Mouse (Mus musculus) embryonic fibroblast, embryonic 13.5 days (primary cell): ENCODE results near the gene Eef2. TPM values are rescaled to one million over a fixed set of nuclear protein-coding genes. Genes with fewer than 3 reads are reported as not detected.

Source experiments
- H3K27ac ChIP-seq: 2 replicates; pipeline ENCODE4 v1.5.1; 2012; ENCODE audit warnings: low read length, control low read depth, inconsistent platforms; ENCODE audit not compliant: insufficient read depth
- H3K4me1 ChIP-seq: 2 replicates; pipeline ENCODE4 v1.6.1; 2011; ENCODE audit warnings: low read length; ENCODE audit not compliant: control insufficient read depth, insufficient read depth
- H3K4me3 ChIP-seq: 2 replicates; pipeline ENCODE4 v1.5.1; 2011; ENCODE audit warnings: mild to moderate bottlenecking, control low read depth, low read length; ENCODE audit not compliant: insufficient read depth
- CTCF ChIP-seq: IDR thresholded peaks from 2 replicates; pipeline ENCODE4 v1.5.1; 2011; ENCODE audit warnings: mild to moderate bottlenecking, control low read depth, low read length, moderate library complexity, borderline replicate concordance; ENCODE audit not compliant: insufficient read depth
- POLR2A ChIP-seq: IDR thresholded peaks from 2 replicates; pipeline ENCODE4 v1.6.1; 2011; ENCODE audit warnings: low read depth, mild to moderate bottlenecking, control low read depth, low read length, moderate library complexity
- polyA plus RNA-seq: library from polyadenylated mRNA; stranded (reverse); fragments of >200 nt; gene quantifications from 2 replicates; pipeline ENCODE4 v1.2.4, GENCODE M21; 2011; ENCODE audit warnings: low read depth; ENCODE audit not compliant: missing spikeins, insufficient read length

The Eef2 gene
- polyA plus RNA-seq, 1 experiment: 1,643 TPM

- Histone ChIP-seq H3K4me1 (peaks cover 14% of the 10 kb centered on the region), H3K27ac (no peak overlapping the region), H3K4me3 (peak overlapping the region; percentile 85)
- no peak for TF ChIP-seq CTCF
- TF ChIP-seq POLR2A: no peak
Measured at GRCm38 (mm10) chr10:81139529-81139846, 36.9 kb upstream of the Eef2 start.

- Histone ChIP-seq H3K4me3 (peak overlapping the region; percentile 85; the same call in 1 of the 2 replicates), H3K27ac (no peak overlapping the region), H3K4me1 (peaks cover 14% of the 10 kb centered on the region)
- no peak for TF ChIP-seq POLR2A
- TF ChIP-seq CTCF: no peak
Measured at GRCm38 (mm10) chr10:81140005-81140404, 36.4 kb upstream of the Eef2 start.

- peak overlapping the region; percentile 8; the same call in 1 of the 2 replicates for H3K4me3 ChIP-seq
- no peak for TF ChIP-seq POLR2A
- no peak overlapping the region for H3K27ac ChIP-seq
- H3K4me1 ChIP-seq: peaks cover 12% of the 10 kb centered on the region
Measured at GRCm38 (mm10) chr10:81140717-81141454, 35.5 kb upstream of the Eef2 start.

- H3K4me1 ChIP-seq: peaks cover 14% of the 10 kb centered on the region
Measured at GRCm38 (mm10) chr10:81141455-81142210, 34.8 kb upstream of the Eef2 start.

GRCm38 (mm10) chr10:81142551-81142981, 33.9 kb upstream of the Eef2 start:
- Histone ChIP-seq H3K4me3 (no peak overlapping the region), H3K27ac (peak overlapping the region; percentile 43; the same call in 1 of the 2 replicates), H3K4me1 (peaks cover 16% of the 10 kb centered on the region)
- TF ChIP-seq POLR2A: no peak
- TF ChIP-seq CTCF: no peak

More at GRCm38 (mm10) chr10:81141455-81142210, 34.8 kb upstream of the Eef2 start:
- peak overlapping the region; percentile 9; the same call in 1 of the 2 replicates for H3K27ac ChIP-seq
- no peak overlapping the region for H3K4me3 ChIP-seq
- TF ChIP-seq CTCF: no peak
- no peak for TF ChIP-seq POLR2A

- no peak overlapping the region for H3K4me3 ChIP-seq
- peaks cover 16% of the 10 kb centered on the region for H3K4me1 ChIP-seq
- peak overlapping the region; percentile 43; the same call in 1 of the 2 replicates for H3K27ac ChIP-seq
- TF ChIP-seq CTCF (no peak), POLR2A (no peak)
Measured at GRCm38 (mm10) chr10:81143157-81143633, 33.2 kb upstream of the Eef2 start.

GRCm38 (mm10) chr10:81143845-81144437, 32.5 kb upstream of the Eef2 start:
- TF ChIP-seq CTCF (no peak), POLR2A (no peak)
- peaks cover 16% of the 10 kb centered on the region for H3K4me1 ChIP-seq
- H3K27ac ChIP-seq: no peak overlapping the region
- no peak overlapping the region for H3K4me3 ChIP-seq

GRCm38 (mm10) chr10:81144667-81145066, 31.8 kb upstream of the Eef2 start:
- TF ChIP-seq POLR2A (no peak), CTCF (no peak)
- Histone ChIP-seq H3K4me3 (no peak overlapping the region), H3K4me1 (peaks cover 16% of the 10 kb centered on the region), H3K27ac (no peak overlapping the region)

- Histone ChIP-seq H3K4me3 (no peak overlapping the region), H3K4me1 (peaks cover 16% of the 10 kb centered on the region), H3K27ac (peak overlapping the region; percentile 3; the same call in 1 of the 2 replicates)
- TF ChIP-seq POLR2A: no peak
- no peak for TF ChIP-seq CTCF
Measured at GRCm38 (mm10) chr10:81145307-81145706, 31.1 kb upstream of the Eef2 start.
